Mouse (Mus musculus) C2C12 (cell line): Measurements from ENCODE around the gene Pianp.

ENCODE experiments used
- CTCF ChIP-seq: IDR thresholded peaks from one replicate; pipeline ENCODE4 v1.5.1; 2011; ENCODE audit not compliant: control insufficient read depth, insufficient read depth, insufficient read length
- MAX ChIP-seq: IDR thresholded peaks from one replicate; pipeline ENCODE4 v1.6.1; 2011; ENCODE audit warnings: mild to moderate bottlenecking, control low read depth
- MYOG ChIP-seq: IDR thresholded peaks from one replicate; pipeline ENCODE4 v1.6.1; 2011; ENCODE audit not compliant: control insufficient read depth, insufficient read length; ENCODE audit errors: extremely low read depth
- USF1 ChIP-seq: IDR thresholded peaks from one replicate; pipeline ENCODE4 v1.6.1; 2011; ENCODE audit warnings: low read depth, mild to moderate bottlenecking, control low read depth, moderate library complexity

GRCm38 (mm10) chr6:125039131-125039530, 42.6 kb downstream of the Pianp start:
- TF ChIP-seq CTCF: no peak
- no peak for TF ChIP-seq USF1
- no peak for TF ChIP-seq MAX
- no peak for TF ChIP-seq MYOG
